Mouse (Mus musculus): ENCODE data around the gene Sez6.

GRCm38 (mm10) chr11:77964415-77965095 is 34.0 kb downstream of the Sez6 start:
- no peak for TF ChIP-seq CTCF (conservative IDR thresholded peaks at IDR 0.05; ENCODE audit: low read length)
- no peak for TF ChIP-seq NANOG (IDR thresholded peaks at IDR 0.05; ENCODE audit: borderline replicate concordance, low read length)
- TF ChIP-seq POU5F1 (IDR thresholded peaks at IDR 0.05; ENCODE audit: borderline replicate concordance, low read length), result no peak

Measured in E14TG2a.4 (cell line).